Mouse (Mus musculus): Measurements from ENCODE around the gene Pcgf1.

The Pcgf1 gene

GRCm38 (mm10) chr6:83077630-83078323 lies at the start of gene Pcgf1:
TSS of gene Pcgf1 (plus strand) at chr6:83077869.
- DNase-seq = peak; percentile 72

DNA sequence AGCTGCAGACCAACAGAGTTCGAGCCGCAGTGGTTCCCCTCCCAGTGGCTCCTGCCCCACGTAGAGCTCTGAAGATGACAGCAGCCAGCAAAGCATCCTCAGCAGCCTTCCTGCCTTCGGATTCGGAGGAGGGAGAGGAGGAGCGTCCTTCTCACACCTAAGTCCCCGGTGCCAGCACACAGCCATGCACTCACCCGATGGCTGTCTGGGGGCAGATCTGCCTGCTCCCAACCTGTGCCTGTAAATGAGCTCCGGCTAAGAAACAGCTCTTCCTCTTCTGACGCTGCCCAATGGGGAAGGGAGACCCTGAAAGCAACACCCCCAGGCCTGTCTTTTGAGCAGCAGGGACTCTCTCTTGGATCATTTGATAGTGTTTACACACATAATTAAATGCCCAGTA lies 47.9 kb upstream of the Pcgf1 start:
- DNase-seq = no peak

GRCm38 (mm10) chr6:83031111-83031510 lies 46.6 kb upstream of the Pcgf1 start:
- no peak for DNase-seq

DNA sequence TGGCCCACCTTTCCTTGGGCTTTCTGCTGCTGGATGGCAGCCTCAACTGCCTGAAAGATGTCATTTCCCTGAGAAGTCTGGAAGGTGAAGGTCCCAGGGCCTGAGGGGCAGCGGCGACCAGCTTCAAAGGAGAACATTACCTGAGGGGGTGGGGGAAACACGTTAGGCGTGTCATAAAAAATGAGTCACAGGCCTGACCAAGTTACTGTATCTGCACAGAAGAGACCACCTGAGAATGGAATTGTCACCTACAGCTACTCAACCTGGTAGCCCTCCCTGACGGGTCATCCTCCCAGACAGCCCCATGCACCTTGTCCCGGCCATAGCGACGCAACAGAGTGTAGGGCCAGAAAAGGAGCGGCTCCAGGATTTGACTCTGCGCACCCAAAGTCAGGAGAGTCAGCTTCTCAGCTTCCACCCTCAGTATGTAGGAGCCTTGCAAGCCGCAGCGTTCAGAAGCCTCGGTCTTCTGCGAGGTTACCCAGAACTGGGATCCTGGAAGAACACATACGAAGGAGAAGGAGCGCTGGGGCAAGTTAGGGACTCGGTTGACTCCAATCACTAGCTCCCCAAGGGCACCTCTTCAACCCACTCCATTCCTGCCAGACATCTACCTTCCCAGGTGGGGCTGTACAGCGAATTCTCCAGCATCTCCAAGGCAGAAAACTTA lies 45.6 kb upstream of the Pcgf1 start:
- DNase-seq = no peak

- DNase-seq = no peak
Observed at GRCm38 (mm10) chr6:83032769-83033191, 44.9 kb upstream of the Pcgf1 start.

- no peak for DNase-seq
Observed at GRCm38 (mm10) chr6:83033249-83034185, 44.2 kb upstream of the Pcgf1 start, which contains the start of the genes Dok1 and Loxl3. TSS of gene Dok1 (minus strand) at chr6:83033471. TSS of gene Loxl3 (plus strand) at chr6:83034173.

DNA sequence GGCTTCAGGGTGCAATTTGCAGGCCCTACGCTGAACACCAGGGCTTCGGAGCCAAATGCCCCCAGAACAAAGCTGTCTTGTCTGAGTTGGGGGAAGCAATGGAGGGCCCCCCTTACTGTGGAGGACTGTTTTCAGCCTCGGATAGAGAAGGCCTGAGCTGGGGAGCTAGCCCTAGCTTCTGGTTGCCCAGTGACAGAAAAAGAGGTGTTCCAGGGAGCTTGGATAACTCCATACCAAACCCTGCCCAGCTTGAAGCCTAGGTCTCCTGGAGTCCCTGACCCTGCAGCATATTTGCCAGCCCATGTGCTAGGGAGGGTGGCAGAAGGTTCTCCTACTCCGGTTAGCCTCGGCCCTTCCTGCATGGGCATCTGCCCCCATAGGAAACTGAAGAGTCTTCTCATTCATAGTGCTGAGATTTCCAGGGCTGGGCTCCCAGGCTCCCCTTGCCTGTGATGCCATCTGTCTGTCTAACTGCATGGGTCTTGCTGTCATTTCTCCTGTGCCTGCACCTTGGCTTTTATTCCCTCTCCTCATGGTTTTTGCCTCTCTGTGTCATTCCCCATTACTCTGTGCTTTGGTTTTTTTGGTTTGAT lies 43.1 kb upstream of the Pcgf1 start:
- DNase-seq = no peak

DNA sequence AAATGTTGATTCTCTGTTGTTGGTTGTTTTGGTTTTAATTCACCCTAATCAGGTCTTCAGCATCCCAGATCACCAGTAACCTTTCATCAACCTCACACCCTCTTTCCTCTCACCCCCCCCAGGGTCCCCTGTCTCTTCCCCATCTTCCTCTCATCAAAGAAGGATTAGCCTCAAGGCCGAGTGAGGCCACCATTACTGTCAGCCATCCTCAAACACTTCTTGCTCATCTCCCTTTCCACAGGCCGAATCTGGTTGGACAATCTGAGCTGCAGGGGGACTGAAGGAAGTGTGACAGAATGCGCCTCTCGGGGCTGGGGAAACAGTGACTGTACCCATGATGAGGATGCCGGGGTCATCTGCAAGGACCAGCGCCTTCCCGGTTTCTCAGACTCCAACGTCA lies 40.5 kb upstream of the Pcgf1 start:
- DNase-seq = no peak

GRCm38 (mm10) chr6:83038496-83039012 lies 39.1 kb upstream of the Pcgf1 start:
- DNase-seq = peak; percentile 85

- DNase-seq = no peak
Observed at GRCm38 (mm10) chr6:83040601-83041000, 37.1 kb upstream of the Pcgf1 start.

DNA sequence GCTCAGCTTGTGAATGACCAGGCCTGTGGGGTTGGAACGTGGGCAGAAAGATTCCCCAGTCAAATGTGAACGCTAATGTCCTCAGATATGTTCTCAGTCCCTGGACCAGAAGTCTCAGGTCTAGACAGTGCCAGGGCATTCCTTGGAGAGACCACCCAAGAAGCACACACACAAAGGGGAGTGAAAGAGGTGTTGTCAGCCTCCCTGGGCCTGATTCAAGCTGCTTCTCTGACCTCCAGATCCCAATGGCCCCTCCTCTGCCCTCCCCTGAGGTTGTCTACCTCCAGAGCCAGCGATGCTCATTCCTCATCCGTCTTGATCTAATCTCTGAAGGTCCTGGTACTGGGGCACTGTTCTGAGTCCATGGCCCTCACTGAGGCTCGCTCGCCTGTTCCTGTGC lies 34.1 kb upstream of the Pcgf1 start:
- DNase-seq = no peak

DNA sequence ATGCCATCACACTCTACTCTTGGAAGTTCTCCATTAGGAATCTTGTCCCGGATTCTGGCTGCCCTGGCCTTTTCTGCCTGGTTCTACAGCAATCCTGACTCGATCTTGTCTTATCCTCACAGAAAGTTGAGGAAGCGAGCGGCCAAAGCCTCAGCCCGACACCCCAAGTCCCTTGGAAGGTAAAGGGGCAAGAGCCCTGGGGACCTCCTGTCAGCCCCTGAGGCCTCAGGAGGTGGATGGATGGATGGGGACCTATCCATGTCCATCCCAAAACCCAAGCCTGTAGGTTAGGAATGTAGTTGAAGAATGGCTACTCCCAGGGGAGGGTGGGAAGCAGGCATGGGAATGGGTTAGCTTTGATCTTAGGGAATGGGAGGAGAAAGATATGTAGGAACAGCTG lies 33.7 kb upstream of the Pcgf1 start:
- no peak for DNase-seq

- no peak for DNase-seq
Observed at GRCm38 (mm10) chr6:83044742-83045141, 32.9 kb upstream of the Pcgf1 start.

GRCm38 (mm10) chr6:83049367-83049766 lies 28.3 kb upstream of the Pcgf1 start:
- DNase-seq = no peak

DNA sequence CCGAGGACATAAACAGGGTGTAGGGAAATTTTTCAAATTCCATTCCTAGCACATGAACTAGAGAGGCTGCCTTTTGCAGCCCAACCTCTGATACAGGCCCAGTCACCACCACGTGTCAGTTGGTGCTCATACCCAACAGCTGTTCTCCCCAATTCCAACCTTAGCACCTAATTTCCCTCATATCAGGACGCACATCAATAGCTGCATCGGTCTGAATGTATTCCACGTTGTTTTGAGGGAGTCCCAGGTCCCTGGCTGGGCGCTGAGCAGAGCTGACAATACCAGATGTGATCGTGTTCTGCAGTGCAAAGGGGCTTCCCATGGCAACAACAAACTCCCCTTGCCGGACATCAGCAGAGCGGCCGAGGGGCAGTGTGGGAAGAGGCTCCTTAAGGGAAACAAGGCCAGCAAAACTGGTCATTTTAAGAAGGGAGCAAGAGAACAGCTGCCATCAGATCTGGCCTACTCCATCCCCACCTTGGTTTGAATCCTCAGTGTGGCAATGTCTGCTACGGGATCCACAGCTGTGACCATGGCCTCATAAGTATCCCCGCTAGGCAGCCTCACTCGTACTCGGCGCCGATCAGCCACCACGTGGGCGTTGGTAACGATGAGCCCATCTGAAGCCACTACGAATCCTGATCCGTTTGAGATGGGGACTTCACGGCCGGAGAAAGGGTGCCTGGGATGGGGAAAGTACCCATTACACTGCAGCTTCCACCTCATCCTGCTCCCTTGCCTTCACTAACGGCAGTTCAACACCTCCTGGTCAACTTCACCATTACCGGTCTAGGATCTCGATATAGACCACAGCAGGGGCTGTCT lies 24.3 kb upstream of the Pcgf1 start:
- DNase-seq = peak; percentile 48

DNA sequence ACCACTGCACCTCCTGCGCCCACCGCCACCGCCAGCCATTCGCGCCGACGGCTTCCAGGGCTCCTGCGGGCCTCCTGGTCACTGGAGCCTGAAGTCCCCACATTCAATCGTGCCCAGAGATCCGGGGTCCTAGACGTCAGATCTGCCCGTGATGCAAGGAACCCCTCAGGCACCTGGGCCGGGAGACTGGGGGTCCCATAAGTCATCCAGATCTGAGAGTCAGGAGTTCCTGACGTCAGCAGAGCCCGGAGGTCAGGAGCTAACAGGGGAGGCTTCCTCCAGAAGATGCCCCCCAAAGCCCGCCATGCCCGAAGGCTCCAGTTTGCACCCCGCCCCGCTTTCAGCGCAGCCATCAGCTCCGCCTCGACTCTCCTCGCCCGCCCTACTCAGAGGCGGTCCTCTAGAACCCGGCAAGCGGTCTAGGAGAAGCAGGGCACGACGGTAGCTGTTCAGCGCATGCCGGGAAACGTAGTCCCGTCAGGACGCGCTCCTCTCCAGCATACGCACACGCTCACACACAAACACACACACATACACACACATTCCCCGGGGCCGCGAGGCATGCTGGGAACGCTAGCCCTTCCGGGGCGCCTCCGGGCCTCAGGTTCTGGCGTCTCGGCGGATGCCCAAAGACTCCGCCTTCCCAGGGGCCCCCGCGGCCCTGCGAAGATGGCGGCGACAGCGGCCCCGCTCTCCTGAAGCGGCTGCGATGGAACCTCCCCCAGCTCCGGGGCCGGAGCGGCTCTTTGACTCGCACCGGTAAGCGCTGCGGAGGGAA lies 23.4 kb upstream of the Pcgf1 start, which contains the start of gene Aup1:
Gene Aup1 (plus strand): TSS at position 448 of the 778 bp plus-strand sequence.
- peak; percentile 97 for DNase-seq

- no peak for DNase-seq
Observed at GRCm38 (mm10) chr6:83054871-83055431, 22.7 kb upstream of the Pcgf1 start, which contains the start of gene Htra2. TSS of gene Htra2 (minus strand) at chr6:83055273.

DNA sequence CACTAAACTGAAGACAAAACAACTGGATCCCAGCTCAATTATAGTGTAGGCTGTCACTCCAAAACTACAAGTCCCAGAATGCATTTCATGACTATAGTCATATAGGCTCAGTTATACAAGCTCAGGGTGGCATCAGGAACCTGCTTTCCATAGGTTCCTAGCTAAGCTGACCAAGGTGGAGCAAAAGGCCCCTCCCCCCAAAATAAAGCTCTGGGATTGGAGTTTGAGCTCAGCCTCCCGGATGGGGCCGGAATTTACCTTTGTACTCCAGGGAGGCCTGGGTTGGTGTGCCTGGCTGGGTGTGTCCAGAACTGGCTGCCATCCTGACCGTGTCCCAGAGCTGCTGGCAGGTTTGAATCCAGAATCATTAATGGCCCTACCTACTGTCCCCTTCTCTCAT lies 19.9 kb upstream of the Pcgf1 start, which contains the start of gene Dqx1:
Gene Dqx1 (plus strand): TSS at position 55 of the 400 bp plus-strand sequence.
- peak; percentile 38 for DNase-seq

DNA sequence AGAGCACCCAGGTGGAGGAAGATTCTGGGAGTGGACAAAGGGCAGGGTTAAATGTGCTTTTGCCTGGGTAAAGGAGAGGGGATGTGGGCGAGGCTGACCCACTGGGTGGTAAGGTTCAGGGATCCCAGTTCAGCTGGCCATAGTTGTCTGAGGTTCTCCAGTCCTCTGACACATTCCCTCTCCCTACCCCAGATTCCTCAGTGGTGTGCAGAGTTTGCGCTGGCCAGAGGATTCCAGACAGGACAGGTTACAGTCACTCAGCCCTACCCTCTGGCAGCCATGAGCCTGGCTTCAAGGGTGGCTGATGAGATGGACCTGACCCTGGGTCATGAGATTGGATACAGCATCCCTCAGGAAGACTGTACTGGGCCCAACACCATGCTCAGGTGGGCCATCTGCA lies 18.9 kb upstream of the Pcgf1 start:
- no peak for DNase-seq

GRCm38 (mm10) chr6:83065995-83066394 lies 11.7 kb upstream of the Pcgf1 start:
- DNase-seq = no peak

Measured in cerebellum, adult 11-12 months (tissue).